Mouse (Mus musculus) liver, embryonic 14.5 days (tissue): Measurements from ENCODE around the gene Dnajc4.

Experiments
- CTCF ChIP-seq: IDR thresholded peaks from 2 replicates; pipeline ENCODE4 v1.5.1; 2016; ENCODE audit warnings: antibody characterized with exemption, low read depth, control low read depth
- EP300 ChIP-seq: IDR thresholded peaks from 2 replicates; pipeline ENCODE4 v1.6.1; 2016; ENCODE audit warnings: antibody characterized with exemption, low read depth

GRCm38 (mm10) chr19:6999360-7000063 lies 7.1 kb upstream of the Dnajc4 start:
- TF ChIP-seq CTCF (no peak), EP300 (no peak)
